Mouse (Mus musculus) C2C12 (cell line): ENCODE data around the gene Osgin1.

Source experiments
- CEBPB ChIP-seq: IDR thresholded peaks from one replicate; pipeline ENCODE4 v1.6.1; 2011; ENCODE audit warnings: low read depth, mild to moderate bottlenecking, control low read depth, moderate library complexity
- CTCF ChIP-seq: IDR thresholded peaks from one replicate; pipeline ENCODE4 v1.5.1; 2011; ENCODE audit not compliant: control insufficient read depth, insufficient read depth, insufficient read length
- MYOG ChIP-seq: IDR thresholded peaks from one replicate; pipeline ENCODE4 v1.6.1; 2011; ENCODE audit not compliant: control insufficient read depth, insufficient read length; ENCODE audit errors: extremely low read depth
- USF1 ChIP-seq: IDR thresholded peaks from one replicate; pipeline ENCODE4 v1.6.1; 2011; ENCODE audit warnings: low read depth, mild to moderate bottlenecking, control low read depth, moderate library complexity

DNA sequence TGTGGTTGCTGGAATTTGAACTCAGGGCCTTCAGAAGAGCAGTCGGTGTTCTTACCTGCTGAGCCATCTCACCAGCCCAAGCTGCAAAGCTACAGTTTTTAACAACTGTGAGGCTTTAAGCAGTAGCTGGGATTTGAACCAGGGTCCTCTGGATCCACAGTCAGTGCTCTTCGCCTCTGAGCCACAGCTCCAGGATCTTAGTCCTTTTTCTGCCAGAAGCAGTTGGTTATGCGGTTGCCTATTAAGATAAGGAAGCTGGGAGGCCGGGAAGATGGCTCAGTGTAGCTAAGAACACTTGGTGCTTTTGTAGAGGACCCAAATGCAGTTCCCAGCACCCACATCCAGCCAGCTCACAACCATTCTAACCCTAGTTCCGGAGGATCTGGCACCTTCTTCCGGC lies 46.9 kb upstream of the Osgin1 start:
- TF ChIP-seq CTCF (no peak), MYOG (no peak), CEBPB (no peak), USF1 (no peak)
